Mouse (Mus musculus) testis, postnatal 14 days (tissue): ENCODE results near the gene Ttc12.

Experiments
- DNase-seq: peaks from one replicate; pipeline ENCODE4 v3.0.0; 2021; ENCODE audit warnings: low spot score

The Ttc12 gene

DNA sequence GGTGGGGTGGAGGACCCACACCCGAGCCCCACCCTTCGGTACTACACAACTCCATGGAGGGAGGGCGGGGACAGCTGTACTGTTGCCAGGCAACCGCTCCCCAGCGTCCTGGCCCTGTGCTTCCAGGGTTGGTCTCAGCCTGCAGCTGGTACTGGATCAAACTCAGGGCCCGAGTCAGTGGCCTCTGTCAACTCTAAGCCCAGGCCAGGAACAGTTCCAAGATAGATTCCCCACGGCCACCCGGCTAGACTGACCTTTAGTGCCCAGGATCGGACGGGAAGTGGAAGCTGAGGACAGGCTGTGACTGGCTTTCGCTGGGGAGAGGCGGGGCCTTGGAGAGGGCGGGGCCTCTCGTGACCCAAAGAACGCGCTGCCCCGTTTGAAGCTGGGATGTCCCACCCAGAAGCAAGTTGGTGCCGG, at the start of gene Ttc12:
Gene Ttc12, minus strand, starts transcription at position 334 of the 420 bp plus-strand sequence.
- peak; percentile 80 for DNase-seq

- no peak for DNase-seq
Observed at GRCm38 (mm10) chr9:49534958-49535357, 48.9 kb upstream of the Ttc12 start.

DNA sequence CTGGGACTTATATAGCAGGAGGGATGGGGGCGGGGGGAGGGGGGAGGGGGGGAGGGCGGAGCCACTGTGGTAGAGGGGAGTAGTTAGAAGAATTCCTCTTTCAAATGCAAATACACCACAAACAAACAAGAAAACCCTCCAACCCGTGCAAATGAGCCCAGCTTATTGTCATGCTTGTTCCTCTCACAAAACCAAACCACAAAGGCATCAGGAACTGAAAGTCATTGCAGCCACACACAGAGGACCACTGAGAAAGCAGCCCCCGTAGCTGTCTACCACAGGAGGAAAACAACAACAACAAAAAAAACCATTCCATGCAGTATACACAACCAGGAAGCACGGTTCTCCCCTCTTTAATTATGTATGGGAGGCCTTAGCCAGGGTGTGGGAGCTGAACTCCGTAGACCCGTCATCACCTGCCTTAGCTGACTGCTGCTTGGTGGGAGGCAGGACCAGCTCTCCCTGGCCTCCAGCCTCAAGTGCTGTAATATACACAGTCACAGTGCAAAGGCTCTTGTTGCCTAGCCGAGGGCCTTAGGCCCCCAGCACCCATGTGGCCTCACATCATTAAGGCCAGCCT, 48.0 kb upstream of the Ttc12 start:
- no peak for DNase-seq

DNA sequence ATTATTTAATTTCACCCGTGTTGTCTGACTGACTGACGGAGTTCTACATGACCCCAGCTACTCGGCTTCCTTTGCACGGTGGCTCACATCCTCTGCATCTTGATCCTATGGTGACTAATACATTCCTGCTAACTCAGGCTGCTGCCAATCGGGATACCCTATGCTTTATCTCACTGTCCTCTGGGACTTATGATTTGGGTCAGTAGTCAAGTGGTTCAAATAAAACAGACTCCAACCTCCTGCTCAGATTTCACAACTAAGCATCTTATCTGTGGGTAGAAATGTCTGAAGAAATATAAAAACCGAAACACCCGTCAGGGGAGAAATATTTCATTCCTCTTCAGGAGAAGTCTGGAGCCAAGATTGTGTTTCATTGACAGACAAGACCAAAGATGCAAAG, 47.4 kb upstream of the Ttc12 start:
- DNase-seq, result no peak

DNA sequence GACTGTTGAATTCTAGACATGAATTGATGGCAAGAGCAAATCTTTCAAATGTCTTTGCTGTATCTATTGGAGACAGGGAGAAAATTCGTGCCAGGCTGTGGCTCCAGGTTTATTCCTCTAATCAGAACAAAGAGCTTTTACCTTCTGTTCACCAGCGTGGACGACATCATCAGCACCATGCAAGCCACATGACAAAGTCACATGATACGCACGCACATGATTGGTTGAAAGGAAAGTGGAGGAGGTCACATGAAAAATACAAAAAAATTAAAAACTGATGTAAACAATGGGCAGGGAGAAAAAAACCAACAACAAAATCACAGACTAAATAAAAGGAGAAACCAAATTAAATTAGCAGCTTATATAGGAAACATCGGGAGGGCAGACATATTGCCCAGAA, 45.8 kb upstream of the Ttc12 start:
- no peak for DNase-seq

GRCm38 (mm10) chr9:49531257-49531656, 45.2 kb upstream of the Ttc12 start:
- no peak for DNase-seq

GRCm38 (mm10) chr9:49530739-49531138, 44.7 kb upstream of the Ttc12 start:
- DNase-seq, result no peak

- no peak for DNase-seq
Observed at GRCm38 (mm10) chr9:49529366-49529959, 43.4 kb upstream of the Ttc12 start.

DNA sequence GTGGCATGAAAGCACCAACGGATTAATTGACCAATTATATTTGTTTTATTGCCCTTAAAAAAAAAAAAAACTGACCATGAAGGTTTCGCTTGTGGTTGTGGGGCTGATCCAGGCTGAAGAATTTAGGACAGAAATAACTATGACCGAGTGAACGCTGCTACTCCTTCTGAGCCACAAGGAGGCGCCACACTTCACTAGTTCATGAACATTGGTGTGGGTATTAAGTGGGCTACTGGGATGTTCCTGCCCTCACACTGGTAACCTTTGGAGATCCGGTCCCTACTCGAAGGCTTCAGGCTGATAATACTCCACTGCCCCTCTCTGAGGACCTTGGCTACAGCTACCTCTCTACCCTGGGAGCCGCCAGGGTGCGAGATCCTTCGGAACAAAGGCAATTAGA, 42.9 kb upstream of the Ttc12 start:
- DNase-seq, result no peak

DNA sequence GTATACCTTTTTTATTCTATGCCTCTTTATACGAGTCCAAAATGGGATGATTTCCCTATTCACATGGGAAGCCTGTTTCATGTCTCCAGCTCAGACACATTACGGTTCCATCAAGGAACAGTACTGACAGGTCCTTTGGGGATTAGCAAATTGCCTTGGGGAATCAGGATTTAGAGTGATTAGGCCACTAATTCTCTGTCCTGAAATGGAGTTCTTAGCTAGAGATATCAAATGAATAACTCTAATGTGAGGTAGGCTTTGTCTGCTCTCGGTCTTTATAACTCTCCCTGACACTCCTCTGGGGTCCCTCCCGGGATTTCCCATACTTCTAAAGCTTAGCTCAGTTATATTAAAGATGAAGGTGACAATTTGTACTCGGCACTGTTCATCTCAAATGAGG, 42.0 kb upstream of the Ttc12 start:
- no peak for DNase-seq

DNA sequence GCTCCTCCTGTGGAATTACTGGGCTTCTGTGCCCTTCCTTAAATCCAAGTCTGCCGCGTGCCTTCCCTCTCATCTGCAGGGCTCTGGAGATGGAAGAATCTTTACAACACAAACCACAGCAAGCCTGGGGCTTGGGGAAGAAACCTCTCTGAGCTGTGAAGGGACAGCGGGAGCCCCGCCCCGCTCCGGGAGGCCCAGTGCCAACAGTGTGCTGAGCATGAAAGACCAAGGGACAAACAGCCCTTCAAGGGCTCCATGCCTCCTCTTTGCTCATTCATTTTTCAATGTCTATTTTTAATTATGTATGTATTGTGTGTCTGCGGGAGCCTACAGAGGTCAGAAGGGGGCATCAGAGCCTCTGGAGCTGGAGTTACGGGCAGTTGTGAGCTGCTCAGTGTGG, 41.3 kb upstream of the Ttc12 start:
- DNase-seq, result no peak

GRCm38 (mm10) chr9:49524721-49525120, 38.7 kb upstream of the Ttc12 start:
- DNase-seq, result no peak

GRCm38 (mm10) chr9:49523881-49524280, 37.9 kb upstream of the Ttc12 start:
- DNase-seq, result no peak

DNA sequence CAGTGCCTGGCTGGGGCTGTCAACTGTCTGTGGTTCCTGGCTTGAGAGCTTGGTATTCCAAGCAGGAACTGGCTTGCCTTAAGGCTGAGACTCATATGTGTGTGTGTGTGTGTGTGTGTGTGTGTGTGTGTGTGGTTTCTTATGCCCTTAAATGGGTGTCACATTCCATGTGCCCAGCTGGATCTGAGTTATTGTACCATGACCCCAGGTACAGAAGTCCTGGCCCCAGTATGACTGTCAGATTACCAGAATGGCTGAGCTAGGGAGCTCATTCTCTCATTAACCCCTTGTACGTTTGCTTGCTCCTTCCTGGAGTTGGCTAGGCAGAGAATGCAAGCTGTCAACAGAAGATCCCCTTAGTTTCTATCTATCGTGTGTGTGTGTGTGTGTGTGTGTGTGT, 28.3 kb upstream of the Ttc12 start:
- DNase-seq, result no peak

GRCm38 (mm10) chr9:49510666-49511065, 24.6 kb upstream of the Ttc12 start:
- DNase-seq, result no peak

- DNase-seq, result no peak
Observed at GRCm38 (mm10) chr9:49509628-49510027, 23.6 kb upstream of the Ttc12 start.

DNA sequence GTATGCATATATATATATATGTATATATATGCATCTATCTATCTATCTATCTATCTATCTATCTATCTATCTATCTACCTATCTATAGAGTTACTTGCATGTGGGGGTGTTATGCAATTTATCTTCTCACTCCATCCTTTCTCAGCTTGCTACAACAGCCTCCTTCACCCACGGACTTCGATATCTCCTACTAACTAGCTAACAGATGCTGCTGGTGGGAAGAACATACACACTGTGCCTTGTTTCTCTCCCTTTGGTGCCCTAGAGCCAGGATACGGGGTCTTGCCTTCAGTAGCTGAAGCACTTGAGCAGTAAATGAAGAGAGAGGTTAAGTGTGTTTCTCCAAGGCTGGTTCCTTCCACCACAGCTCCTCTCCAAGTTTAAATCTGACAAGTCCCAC, 23.1 kb upstream of the Ttc12 start:
- DNase-seq, result no peak

GRCm38 (mm10) chr9:49507829-49508585, 22.0 kb upstream of the Ttc12 start:
- no peak for DNase-seq

GRCm38 (mm10) chr9:49504658-49505057, 18.6 kb upstream of the Ttc12 start:
- DNase-seq, result no peak

GRCm38 (mm10) chr9:49502245-49502644, 16.2 kb upstream of the Ttc12 start:
- no peak for DNase-seq

DNA sequence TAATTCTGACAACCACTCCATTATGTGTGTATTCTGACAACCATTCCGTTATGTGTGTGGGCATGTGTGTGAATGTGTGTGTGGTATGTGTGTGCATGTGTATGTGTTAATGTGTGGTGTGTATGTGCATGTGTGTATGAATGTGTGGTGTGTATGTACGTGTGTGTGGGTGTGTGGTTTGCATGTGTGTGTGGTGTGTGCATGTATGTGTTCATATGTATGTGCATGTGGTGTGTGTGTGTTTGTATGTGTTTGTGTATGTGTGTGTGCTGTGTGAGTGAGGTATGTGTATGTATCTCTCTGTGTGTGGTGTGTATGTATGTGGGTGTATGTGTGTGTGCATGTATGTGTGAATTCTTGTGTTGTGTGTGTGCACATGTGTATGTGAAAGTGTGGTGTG, 13.9 kb upstream of the Ttc12 start:
- no peak for DNase-seq

DNA sequence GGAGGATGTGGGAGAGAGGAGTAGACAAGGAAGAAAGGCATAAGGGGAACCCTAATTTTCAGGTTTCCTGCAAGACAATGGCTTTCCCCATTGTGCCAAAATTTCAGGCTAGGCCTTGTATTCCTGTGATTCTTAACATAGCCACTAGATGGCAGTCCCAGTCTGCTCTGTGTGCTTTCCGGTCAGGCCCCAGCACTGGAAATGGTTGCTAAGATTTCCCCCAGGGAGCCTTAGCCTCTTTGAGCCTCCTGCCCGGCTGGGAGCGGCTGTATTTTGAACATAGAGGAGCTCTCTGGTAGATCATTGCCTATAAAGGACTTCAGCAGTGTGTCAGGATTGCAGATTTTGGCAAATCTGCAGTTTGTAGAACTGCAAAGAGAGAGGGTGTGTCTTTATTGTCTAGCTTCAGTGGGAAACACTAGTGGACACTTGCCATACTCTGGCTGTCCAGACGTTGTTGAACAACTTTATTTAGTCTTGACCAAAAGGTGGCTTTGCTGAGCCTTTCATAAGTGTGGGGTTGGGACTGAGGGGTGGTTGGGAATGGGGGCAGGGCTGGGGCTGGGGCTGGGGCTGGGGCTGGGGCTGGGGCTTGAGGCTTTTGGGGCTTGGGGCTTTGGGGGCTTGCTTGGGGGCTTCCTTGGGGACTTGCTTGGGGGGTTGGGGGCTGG, 8.1 kb upstream of the Ttc12 start:
- DNase-seq, result peak; percentile 44

- DNase-seq, result no peak
Observed at GRCm38 (mm10) chr9:49490609-49491008, 4.6 kb upstream of the Ttc12 start.
